Mouse (Mus musculus): Measurements from ENCODE around the gene H2-T22.
"Not testable (repeated sequence)": the region's sequence is repeated elsewhere in the genome, so short reads cannot be mapped to it uniquely, and the experiment has no call there.

DNA sequence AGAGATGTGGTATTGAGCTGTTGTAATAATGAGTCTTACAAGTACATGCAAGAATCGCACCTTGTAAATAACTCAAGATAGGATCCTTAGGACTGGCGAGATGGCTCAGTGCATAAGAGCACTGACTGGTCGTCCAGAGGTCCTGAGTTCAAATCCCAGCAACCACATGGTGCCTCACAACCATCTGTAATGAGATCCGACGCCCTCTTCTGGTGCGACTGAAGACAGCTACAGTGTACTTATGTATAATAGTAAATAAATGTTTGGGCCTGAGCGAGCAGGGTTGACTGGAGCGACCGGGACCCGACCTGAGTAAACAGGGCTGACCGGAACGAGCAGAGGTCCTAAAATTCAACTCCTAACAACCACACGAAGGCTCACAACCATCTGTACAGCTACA, 6.4 kb downstream of the H2-T22 start:
- TF ChIP-seq CTCF, EP300 (IDR thresholded peaks at IDR 0.05): not testable (repeated sequence)
